Mouse (Mus musculus): ENCODE results near the gene Mbd3l2. TPM values are rescaled to one million over a fixed set of nuclear protein-coding genes. Genes with fewer than 3 reads are reported as not detected.

Mbd3l2 gene
- polyA plus RNA-seq (2017; shearing (Covaris generic)) = not detected

GRCm38 (mm10) chr9:18430354-18430753 lies at the start of gene Mbd3l2:
TSS of gene Mbd3l2 (plus strand) at chr9:18430654.

GRCm38 (mm10) chr9:18402895-18403294 lies 27.6 kb upstream of the Mbd3l2 start, which contains the start of gene Naalad2:
TSS of gene Naalad2 (minus strand) at chr9:18402995.

DNA sequence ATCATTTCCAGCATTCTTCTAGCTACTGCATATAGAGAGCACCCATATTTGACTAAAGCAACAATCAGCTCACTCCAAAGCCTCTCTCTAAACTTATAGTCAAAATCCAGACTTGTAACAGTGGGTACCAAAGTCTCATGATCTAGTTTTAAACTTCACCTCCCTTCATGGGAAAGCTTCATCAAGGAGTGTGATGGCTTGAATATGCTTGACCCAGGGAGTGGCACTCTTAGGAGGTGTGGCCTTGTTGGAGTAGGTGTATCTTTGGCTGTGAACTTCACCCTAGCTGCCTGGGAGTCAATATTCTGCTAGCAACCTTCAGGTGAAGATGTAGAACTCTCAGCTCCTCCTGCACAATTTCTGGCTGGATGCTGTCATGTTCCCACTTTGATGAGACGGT lies 26.3 kb upstream of the Mbd3l2 start, which contains the start of gene Ubtfl1:
Ubtfl1 (plus strand) TSS at position 301 of the 400 bp plus-strand sequence.

GRCm38 (mm10) chr9:18478168-18478567 lies 47.7 kb downstream of the Mbd3l2 start, which contains the start of the genes Zfp558 and Mbd3l1:
TSS of gene Zfp558 (minus strand) at chr9:18478268.
TSS of gene Mbd3l1 (plus strand) at chr9:18478359.

Other genes starting within 250 kb of the Mbd3l2 start
- gene Chordc1, start 138.5 kb upstream of the Mbd3l2 start, polyA plus RNA-seq (2017; shearing (Covaris generic)) = 217 TPM
- gene Naalad2, start 27.7 kb upstream of the Mbd3l2 start, polyA plus RNA-seq (2017; shearing (Covaris generic)) = 0.27 TPM
- not detected for gene Ubtfl1, start 26.2 kb upstream of the Mbd3l2 start, polyA plus RNA-seq (2017; shearing (Covaris generic))
- 4.2 TPM for gene Zfp558, start 47.6 kb downstream of the Mbd3l2 start, polyA plus RNA-seq (2017; shearing (Covaris generic))
- gene Mbd3l1, start 47.7 kb downstream of the Mbd3l2 start, polyA plus RNA-seq (2017; shearing (Covaris generic)) = not detected
- gene Muc16, start 243.9 kb downstream of the Mbd3l2 start, polyA plus RNA-seq (2017; shearing (Covaris generic)) = 0.32 TPM